Mouse (Mus musculus): ENCODE measurements around the gene Ccdc182. TPM values are rescaled to one million over a fixed set of nuclear protein-coding genes. Genes with fewer than 3 reads are reported as not detected.

Ccdc182 gene
- polyA plus RNA-seq, 1 experiment from 2014 or later, result 3.1 TPM

DNA sequence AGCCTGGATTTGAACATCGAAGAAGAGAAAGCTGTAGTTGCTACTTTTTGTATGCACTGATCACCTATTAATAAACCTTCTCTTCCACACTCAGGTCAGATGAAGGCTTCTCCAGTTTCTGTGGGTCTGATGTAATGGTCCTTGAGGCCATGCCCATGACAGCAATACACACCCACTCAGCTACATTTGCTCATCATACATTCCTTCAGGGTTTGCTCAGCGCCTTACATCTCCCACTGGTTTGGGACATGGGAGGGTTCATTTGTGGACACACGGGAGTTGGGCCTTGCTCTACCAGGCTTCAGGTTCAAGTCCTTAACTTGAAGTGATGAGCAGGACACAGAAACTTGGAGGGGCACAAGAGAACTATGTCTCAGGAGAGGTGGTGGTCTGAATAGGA lies 44.1 kb downstream of the Ccdc182 start:
- Histone ChIP-seq H3K27ac (replicated peaks) (no peak overlapping the region), H3K27me3 (no peaks in the 10 kb centered on the region), H3K36me3 (no peaks in the 10 kb centered on the region; the same call in 1 of the 2 replicates), H3K9me3 (no peaks in the 10 kb centered on the region), H3K4me2 (no peak overlapping the region), H3K4me1 (replicated peaks) (peaks cover 11% of the 10 kb centered on the region), H3K9ac (no peak overlapping the region), H3K4me3 (no peak overlapping the region)
- WGBS, result 95% methylated on average over 3 of the region's 3 CpGs
- ATAC-seq (ENCODE audit: low read depth), result no peak

Other genes with a start within 250 kb of the Ccdc182 start
- gene Srsf1, start 246.7 kb upstream of the Ccdc182 start, polyA plus RNA-seq (2015; fragmentation: Nextera tagmentation; extraction: Ambion mirVana), result 281 and 354 TPM in 2 replicates
- gene Vezf1, start 225.8 kb upstream of the Ccdc182 start, polyA plus RNA-seq (2015; fragmentation: Nextera tagmentation; extraction: Ambion mirVana), result 53.9 and 62.8 TPM in 2 replicates
- 51.3 and 59.1 TPM in 2 replicates for gene Cuedc1, start 196.0 kb upstream of the Ccdc182 start, polyA plus RNA-seq (2015; fragmentation: Nextera tagmentation; extraction: Ambion mirVana)
- 64.2 and 69.4 TPM in 2 replicates for gene Mrps23, start 89.7 kb upstream of the Ccdc182 start, polyA plus RNA-seq (2015; fragmentation: Nextera tagmentation; extraction: Ambion mirVana)

All from neural tube, embryonic 13.5 days (tissue).